Mouse (Mus musculus) heart, postnatal 25 days (tissue): ENCODE data around the gene Sdc3. TPM values are rescaled to one million over a fixed set of nuclear protein-coding genes. Genes with fewer than 3 reads are reported as not detected.

Experiments
- DNase-seq: peaks from one replicate; pipeline ENCODE4 v3.0.0; 2022; ENCODE audit warnings: low spot score
- intact Hi-C: fragments of 180-260 bp; cut with DNase I; formaldehyde crosslinking; loops from one replicate; pipeline ENCODE4 v1.15.1; 2025
- total RNA-seq, 2 experiments: library from RNA; stranded (reverse); gene quantifications; 2 replicates each; pipeline ENCODE4 v1.2.3; 2021

Sdc3 gene
- total RNA-seq, 2 experiments from 2014 or later, result 37.7 to 41.9 TPM

DNA sequence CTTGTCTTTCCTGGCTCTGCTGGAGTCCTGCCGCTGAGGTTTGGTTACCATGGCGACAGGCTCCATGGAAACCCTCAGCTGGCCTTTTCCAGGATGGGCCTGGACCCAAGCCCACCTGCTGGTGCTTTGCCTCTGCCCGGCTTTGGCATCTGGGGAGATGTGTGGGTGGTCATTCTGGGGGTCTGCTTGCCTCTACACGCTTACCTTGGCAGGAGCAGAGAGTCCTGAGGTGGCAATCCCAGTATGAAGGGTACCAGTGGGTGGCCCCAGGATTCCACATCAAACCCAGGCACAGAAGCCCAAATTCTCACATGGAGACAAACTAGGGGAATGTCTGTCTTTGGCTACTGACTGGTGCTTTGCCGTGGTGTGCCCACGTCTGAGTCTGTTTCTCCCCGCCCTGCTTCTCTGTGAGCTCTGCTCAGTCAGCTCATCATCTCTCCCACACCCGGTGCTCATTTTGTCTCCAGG, 73.6 kb downstream of the Sdc3 start:
- DNase-seq, result no peak
- intact Hi-C loops, result no loop called here

GRCm38 (mm10) chr4:130867940-130868339, 75.6 kb downstream of the Sdc3 start:
- DNase-seq, result no peak

DNA sequence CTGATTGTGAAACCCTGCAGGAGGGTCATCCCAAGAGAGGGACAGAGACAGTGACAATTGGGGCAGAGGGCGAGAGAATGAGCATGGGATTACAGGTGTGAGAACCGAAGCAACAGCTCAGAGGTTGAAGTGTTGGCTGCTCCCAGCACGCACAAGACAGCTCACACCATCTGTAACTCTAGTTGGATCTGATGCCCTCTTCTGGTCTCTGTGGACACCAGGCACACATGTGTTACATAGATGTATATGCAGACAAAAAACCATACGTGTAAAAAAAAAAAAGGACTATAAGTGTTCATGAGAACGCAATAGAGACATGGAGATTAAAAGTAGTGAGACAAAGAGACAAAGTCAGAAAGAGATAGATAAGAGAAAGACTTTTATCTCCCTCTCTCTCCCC, 76.5 kb downstream of the Sdc3 start:
- intact Hi-C loops, result no loop called here
- no peak for DNase-seq

More at GRCm38 (mm10) chr4:130867940-130868339, 75.6 kb downstream of the Sdc3 start:
- intact Hi-C loops, result no loop called here

GRCm38 (mm10) chr4:130872414-130872813, 80.1 kb downstream of the Sdc3 start:
- no peak for DNase-seq
- intact Hi-C loops, result no loop called here

GRCm38 (mm10) chr4:130873440-130873839, 81.1 kb downstream of the Sdc3 start:
- DNase-seq, result no peak
- intact Hi-C loops, result no loop called here

DNA sequence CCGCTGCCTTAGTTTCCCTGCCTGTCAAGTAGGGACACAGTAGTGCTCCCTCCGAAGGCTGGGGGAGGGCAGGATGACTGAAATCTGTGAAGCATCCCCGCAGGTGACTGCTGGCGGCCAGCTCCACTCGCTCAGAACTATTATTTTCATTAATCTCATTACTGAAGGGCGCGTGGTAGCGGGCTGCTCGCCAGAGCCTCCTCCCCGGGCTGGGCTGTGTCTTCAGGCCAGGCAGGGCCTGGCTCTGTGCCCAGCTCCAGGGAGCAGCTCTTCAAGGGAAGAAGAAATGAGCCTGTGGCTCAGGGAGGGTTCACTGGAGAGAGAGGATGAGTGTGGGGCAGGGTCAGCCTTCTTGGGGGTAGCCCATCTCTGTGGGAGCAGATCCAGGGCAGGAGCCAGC, 82.3 kb downstream of the Sdc3 start:
- intact Hi-C loops, result no loop called here
- peak; percentile 50 for DNase-seq

Other genes with a start within 250 kb of the Sdc3 start
- gene Nkain1, start 218.4 kb upstream of the Sdc3 start, total RNA-seq, result 1 to 10 TPM; 4.5 to 5.2 TPM
- gene Pum1, start 129.2 kb upstream of the Sdc3 start, total RNA-seq, result 10 to 100 TPM; 56.6 to 62.0 TPM
- gene Laptm5, start 120.6 kb downstream of the Sdc3 start, total RNA-seq, result 10 to 100 TPM; 17.8 to 18.4 TPM
- not detected for gene Matn1, start 151.8 kb downstream of the Sdc3 start, total RNA-seq